Mouse (Mus musculus) adrenal gland, postnatal 10 days (tissue): ENCODE measurements around the gene Dtd2. TPM values are rescaled to one million over a fixed set of nuclear protein-coding genes. Genes with fewer than 3 reads are reported as not detected.

ENCODE experiments used
- DNase-seq: peaks from one replicate; pipeline ENCODE4 v3.0.0; 2021; ENCODE audit warnings: mixed read lengths
- total RNA-seq, 2 experiments: library from RNA; stranded (reverse); gene quantifications; 2 replicates each; pipeline ENCODE4 v1.2.3; 2021

Gene Dtd2
- total RNA-seq, 2 experiments from 2014 or later: 16.7 to 21.1 TPM

GRCm38 (mm10) chr12:51985163-51985748 is 21.0 kb downstream of the Dtd2 start:
- DNase-seq: no peak

- no peak for DNase-seq
Observed at GRCm38 (mm10) chr12:51983625-51984024, 22.7 kb downstream of the Dtd2 start.

DNA sequence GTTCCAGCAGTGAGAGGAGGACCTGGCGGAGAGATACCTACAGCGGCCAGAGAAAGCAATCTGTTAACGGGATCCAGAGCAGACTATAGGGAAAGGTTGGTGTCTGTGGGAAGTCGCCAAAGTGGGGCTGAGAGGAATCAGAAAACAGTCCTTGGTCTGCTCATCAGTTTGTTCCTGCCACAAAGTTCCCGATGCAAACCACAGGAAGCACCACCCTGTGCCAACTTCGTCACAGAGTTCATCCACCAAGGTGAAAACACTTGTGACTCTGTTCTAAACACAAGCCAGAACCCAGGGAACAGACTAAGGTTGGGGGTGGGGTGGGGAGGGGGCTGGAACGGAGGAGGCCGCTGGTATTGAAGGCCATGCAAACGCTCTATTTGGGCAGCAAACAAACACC is 29.8 kb downstream of the Dtd2 start:
- no peak for DNase-seq

GRCm38 (mm10) chr12:51974381-51974780 is 31.9 kb downstream of the Dtd2 start:
- no peak for DNase-seq

GRCm38 (mm10) chr12:51972269-51973065 is 33.8 kb downstream of the Dtd2 start:
- DNase-seq: no peak

DNA sequence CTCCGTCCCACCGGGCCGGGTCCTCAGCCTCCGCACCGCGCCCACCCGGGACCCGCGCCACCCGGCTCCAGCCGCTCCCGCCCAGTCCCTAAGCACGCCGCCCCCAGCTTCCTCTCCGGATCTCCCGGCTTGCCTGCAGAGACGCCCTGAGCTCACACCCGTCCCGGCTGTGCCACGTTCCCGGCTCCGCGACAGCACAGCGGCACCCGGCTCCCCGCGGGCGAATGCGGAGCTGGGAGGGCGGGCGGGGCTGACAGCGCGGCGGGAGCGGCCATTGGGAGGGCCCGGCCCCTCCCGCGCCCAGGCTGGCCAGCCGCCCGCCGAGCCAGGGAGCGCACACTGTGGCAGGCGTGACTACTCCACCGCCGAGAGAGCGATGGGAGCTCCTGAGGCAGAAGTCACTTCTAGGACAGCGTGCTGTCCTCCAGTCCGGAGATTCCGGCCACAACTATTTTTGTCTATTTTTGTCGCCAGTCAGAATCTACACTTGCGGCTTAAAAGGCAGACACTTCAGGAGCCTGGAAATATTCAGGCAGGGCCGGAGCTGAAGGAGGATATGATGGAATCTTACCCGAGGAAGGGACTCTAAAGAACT is 35.1 kb downstream of the Dtd2 start, which contains the start of gene Heatr5a:
TSS of gene Heatr5a (minus strand) at position 252 of the 595 bp plus-strand sequence.
- DNase-seq: peak; percentile 96

- no peak for DNase-seq
Observed at GRCm38 (mm10) chr12:51970352-51971069, 35.8 kb downstream of the Dtd2 start.

DNA sequence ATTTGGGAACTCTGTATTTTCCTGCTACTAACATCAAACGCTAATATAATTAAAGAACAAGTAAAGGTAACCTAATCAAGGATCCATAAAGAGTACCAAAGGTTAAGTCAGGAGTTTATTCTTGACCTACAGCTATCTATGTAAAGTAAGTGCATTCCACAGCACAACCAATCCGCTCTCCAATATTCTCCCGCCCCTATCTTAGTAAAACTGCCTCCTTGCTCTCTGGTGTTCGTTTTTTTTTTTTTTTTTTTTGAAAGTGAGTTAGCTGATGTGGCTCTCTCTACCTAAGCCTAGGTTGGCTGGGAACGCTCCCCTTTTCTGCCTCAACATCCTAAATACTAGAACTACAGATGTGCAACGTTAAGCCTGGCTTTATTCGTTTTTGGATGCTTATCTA is 36.4 kb downstream of the Dtd2 start:
- no peak for DNase-seq

DNA sequence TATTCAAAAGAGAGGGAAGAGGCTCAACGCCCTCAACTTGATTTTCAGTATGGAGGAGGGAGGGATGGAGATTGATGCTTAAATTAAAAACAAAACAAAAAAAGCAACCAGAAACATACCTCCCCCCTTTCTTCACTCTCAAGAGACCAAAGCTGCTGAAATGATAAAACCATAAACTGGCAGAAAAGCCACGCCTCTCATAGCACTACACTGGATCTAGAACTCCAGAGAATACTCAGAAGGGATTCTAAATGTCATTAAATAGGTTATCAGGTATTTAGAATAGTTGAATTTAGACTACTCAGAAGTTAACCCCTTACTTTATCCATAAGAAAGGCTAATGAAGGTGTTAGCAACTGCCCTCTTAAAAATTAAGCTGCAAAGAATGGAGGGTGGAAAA is 37.2 kb downstream of the Dtd2 start:
- DNase-seq: no peak

- DNase-seq: no peak
Observed at GRCm38 (mm10) chr12:51967915-51968595, 38.2 kb downstream of the Dtd2 start.

DNA sequence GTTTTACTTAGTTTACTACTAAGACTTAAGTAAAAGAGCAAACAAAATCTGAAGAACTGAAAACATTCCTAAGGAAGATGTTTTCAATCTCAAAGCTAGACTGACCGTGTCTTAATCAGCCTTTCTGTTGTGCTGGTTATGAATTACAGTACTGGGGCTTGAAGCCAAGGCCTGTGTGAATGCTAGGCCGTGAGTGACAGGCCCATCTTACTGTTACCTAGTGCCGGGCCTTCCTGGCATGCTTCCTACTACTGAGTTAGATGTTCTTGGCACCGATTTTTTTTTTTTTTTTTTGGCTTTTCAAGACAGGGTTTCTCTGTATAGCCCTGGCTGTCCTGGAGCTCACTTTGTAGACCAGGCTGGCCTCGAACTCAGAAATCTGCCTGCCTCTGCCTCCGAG is 48.7 kb downstream of the Dtd2 start:
- DNase-seq: peak; percentile 19

GRCm38 (mm10) chr12:51952309-51952708 is 54.0 kb downstream of the Dtd2 start:
- DNase-seq: no peak

DNA sequence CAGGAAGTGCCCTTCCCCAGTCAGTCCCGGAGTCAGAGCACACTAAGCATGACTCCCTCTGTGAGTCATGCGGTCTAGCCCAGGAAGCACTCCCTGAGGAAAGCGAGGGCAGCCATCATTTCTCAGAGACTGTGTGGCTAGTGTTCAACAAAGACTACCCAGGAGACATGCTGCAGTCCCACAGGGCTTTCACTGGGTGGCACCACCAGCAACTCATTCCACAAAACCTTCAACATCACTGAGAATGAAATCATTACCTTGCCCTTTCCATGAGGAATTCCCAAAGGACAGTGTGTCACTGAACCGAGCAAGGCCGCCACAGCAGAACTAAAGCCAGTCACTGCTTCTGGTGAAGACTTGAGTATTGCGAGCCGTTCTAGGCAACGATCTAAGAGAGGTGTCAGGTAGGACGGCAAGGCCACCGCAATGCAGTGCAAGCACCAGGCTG is 58.8 kb downstream of the Dtd2 start:
- peak; percentile 62 for DNase-seq

DNA sequence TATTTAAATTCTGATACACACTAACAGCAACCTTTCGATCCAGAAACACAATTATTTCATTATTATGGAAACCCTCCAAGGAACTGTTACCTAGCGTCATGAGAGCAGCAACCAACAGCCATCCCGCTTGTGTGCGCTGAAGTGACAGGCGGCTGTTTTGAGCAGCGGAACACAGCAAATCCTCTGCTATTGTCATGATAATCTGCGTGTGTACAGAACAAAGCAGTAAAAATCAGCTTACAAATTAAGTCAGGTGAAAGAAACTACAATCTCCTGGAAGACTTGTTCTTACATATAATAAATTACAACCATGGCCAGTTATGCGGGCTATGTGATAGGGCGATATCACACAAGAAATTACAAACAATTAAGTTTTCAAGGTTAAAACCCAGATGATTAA is 61.0 kb downstream of the Dtd2 start:
- no peak for DNase-seq

GRCm38 (mm10) chr12:51939848-51940247 is 66.5 kb downstream of the Dtd2 start:
- DNase-seq: no peak

Other genes with a start within 250 kb of the Dtd2 start
- gene Hectd1, start 177.0 kb downstream of the Dtd2 start, total RNA-seq: 10 to 100 TPM; 80.1 to 89.3 TPM
- gene Heatr5a, start 35.2 kb downstream of the Dtd2 start, total RNA-seq: 10 to 100 TPM; 14.9 to 22.4 TPM
- gene Gpr33, start 21.6 kb upstream of the Dtd2 start, total RNA-seq: not detected
- 10 to 100 TPM; 12.9 to 15.7 TPM for gene Nubpl, start 91.2 kb upstream of the Dtd2 start, total RNA-seq